Mouse (Mus musculus) heart, postnatal 10 days (tissue): Measurements from ENCODE around the gene Foxp1. TPM values are rescaled to one million over a fixed set of nuclear protein-coding genes. Genes with fewer than 3 reads are reported as not detected.

Experiments used
- DNase-seq, 2 experiments: peaks; one replicate each; pipeline ENCODE4 v3.0.0; 2021
- intact Hi-C: fragments of 180-260 bp; cut with DNase I; formaldehyde crosslinking; loops from one replicate; pipeline ENCODE4 v1.15.1; 2025
- total RNA-seq, 2 experiments: library from RNA; stranded (reverse); gene quantifications; 2 replicates each; pipeline ENCODE4 v1.2.3; 2021

Foxp1 gene
- total RNA-seq, 2 experiments from 2014 or later = 52.4 to 60.6 TPM

DNA sequence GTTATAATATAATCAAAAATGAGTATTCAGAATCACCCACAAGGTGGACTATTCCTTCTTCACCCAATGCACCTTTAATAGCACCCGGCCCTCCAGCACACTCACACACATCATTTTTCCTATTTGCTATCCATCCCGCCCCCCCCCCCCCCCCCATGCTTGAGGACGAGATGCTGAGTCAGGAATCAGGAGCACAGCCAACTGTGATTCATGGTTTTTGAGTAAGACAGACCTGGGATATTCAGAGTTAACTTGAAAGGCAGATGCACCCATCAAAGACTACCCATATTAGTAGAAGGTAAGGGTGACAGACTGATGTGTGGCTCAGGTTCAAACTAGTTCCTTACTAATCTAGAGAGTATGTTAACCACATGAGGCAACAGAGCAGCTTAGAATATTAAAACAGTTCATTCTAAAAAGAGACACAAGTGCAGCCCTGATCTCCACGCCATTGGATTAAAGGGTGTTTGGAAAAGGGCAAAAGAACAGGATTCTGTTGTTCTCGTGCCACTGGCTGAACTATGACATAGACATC lies 273.0 kb downstream of the Foxp1 start:
- intact Hi-C loops = no loop called here
- no peak for DNase-seq

DNA sequence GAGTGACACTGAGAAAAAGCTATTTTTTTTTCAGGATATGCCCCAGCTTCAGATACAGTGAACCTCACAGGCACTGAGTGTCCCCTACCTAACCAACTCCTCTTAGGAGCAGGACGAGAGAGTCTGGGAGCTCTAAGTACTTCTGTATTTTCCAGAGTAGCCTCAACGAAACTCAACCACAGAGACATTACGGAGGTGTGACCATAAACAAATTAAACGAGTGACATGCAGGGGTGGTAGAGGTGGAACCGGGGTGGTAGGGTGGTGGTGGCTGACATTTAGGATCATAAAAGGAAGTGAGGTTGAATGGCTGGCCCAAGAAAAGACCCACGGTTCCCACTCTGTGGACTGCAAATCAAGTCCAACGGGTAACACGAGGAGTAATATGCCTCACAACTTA lies 274.1 kb downstream of the Foxp1 start:
- intact Hi-C loops = no loop called here
- DNase-seq = no peak

DNA sequence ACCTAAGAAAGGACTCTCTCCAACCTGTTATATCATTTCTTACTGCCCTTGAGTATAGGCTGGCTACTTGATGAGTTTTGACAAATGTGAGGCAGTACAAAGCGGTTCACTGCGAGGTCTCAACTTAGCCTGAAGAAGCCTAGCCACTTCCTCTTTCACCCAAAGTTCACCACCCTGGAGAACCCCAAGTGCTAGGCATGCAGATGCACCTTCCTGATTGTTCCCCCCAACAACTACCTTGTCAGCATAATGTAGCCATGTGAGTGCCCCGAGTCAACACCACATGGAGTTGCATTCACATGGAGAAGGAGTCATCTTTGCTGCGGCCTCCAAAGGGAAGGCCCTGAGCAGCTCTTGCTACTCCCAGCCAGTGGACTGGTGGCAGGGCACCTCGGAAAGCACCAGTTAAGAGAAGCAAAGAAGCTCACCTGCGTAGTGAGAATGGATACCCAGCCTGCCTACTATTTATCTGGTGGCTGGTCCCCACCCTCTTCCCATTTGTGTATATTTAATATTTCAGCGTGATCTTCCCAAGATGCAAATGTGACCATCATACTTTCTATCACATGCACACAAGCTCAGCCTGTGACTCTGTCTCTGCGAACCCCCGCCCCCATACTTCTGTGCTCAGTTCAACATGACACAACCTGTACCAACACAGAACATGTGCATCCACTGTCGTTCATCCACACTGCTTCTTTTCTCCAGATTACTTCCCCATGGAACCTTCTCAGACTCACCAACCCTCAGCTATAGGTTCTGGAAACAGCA lies 280.7 kb downstream of the Foxp1 start:
- intact Hi-C loops = no loop called here
- DNase-seq = no peak

DNA sequence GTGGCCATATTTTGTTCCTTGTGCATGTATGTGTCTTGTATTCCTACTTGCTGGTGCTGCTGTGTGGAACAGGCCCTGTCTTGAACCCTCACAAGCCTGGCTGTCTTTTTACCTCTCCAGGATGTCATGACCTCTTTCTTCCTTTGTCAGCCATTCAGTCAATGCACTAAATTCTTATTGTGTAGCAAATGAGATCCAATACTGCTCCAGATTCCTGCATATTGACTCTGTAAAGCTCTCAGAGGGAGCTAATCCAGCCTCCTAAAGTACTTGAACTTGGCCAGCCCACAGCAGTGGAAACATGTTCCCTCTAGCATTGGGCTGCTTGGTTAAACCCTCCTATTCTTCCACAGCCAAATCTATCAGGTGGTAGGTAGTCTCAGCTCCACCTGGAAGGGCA lies 281.8 kb downstream of the Foxp1 start:
- intact Hi-C loops = no loop called here
- DNase-seq = no peak

DNA sequence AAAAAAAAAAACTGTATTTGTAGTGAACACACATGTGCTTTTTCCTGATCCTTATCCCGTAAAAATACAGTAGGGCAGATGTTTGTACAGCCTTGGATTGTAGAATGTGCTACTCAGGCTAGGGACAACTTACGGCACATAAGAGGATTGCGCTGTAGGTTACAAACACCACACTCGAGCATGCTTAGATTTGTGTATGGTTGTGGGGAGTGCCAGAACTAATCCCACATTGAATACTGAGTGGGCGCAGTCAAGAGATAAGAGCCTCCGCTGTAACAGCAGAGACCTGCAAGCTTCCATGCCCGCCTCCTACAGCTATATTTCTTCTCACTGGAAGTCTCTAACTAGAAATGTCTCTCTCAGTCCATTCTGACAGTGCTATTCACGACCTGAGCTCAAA lies 286.9 kb downstream of the Foxp1 start:
- no peak for DNase-seq

DNA sequence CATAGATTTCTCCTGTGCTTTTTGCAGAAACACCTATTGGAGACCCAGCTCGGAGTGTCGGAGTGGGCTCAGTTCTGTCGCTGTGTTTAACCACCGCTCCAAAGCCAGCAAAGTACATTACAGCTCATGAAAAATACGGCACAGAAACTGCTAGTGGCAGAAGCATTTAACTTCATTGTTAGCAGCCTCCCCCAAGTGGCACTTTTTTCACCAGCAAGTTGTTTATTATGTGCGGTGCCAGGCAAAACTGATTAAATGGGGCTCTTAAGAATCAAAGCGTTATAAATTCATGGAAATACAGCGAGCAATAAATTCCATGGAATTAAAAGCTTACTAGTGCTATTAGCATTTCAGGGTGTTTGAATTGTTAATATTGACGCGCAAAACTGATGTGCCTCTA lies 289.1 kb downstream of the Foxp1 start:
- no peak for DNase-seq

More for the DNA sequence above, 286.9 kb downstream of the Foxp1 start:
- intact Hi-C loops = no loop called here

DNA sequence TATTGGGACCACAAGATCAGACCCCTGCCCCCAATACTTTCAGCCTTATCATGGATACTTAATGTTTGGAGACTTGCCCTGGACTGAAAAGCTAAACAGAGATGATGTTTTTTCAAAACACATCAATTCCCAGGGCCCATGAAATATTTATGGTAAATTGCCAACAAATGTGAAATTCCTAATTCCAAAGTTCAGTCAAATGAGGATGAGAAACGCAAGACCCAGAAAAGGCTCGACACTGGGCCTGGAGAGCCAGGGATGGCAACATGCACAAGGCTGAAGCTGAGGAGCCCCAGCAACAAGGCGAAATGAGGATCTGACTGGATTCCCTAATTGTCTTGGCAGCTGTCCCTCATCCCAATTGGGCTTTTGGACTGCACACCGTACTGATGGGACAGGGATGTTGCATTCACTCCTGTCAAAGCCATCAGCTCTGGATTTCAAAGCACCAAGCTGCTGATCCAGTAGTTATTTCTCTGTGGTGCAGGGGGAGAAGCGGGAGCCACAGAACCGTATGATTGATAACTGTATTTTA lies 294.1 kb downstream of the Foxp1 start:
- DNase-seq = peak; percentile 16 to 31
- intact Hi-C loops = no loop called here

More for the DNA sequence above, 289.1 kb downstream of the Foxp1 start:
- intact Hi-C loops = no loop called here

DNA sequence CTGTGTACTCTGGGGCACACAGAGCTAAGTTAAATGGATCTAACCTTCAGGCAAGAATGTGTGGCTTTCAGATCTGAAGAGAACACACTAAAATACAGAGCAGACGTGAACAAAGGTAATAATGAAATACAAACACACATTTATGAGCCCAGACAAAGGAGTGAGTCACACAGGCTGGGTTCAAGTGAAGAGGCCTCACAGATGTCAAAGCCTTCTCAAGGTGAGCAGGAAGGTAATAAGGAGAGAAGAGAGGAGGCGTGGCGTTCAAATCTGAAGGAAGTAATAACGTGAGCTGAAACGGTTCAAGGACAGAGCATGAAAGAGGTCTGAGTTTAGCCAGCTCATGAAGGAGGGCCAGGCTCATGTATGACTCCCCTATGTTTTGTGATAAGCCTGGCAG lies 301.4 kb downstream of the Foxp1 start:
- intact Hi-C loops = no loop called here
- DNase-seq = no peak

DNA sequence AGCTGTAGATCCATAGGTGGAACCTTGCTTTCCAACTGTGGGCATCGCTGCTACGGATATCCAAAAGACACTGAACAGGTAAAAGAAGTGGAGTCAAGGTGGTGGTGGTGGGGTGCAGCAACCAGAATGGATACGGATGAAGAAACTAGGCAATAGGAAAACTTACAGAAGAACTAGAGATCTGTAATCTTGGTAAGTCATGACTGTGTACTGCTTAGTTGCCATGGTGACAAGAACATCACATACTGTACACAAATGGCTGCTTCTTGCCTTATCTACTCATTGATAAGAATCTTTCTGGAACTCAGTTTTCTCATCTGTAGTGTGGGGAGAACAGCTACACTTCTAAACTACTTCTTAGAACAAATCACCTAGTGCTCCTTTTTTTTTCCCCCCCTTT lies 302.0 kb downstream of the Foxp1 start:
- no peak for DNase-seq
- intact Hi-C loops = no loop called here

DNA sequence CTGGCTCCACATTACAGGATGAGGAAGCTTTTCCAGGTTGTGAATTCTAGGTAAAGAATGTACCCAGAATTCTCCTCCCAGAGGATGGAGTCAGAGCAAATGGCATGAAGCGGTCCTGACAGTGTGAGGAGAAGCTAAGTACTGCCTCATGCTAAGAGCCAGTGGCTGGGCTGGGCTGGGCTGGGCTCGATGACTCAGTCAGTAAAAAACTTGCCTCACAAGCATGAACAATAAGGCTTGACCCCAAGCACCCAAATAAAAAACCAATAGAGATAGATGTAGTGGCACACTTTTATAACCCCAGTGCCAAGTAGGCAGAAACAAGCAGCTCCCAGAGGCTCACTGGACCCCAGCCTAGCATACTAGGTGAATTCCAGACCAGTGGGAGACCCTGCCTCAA lies 304.7 kb downstream of the Foxp1 start:
- intact Hi-C loops = no loop called here
- no peak for DNase-seq

DNA sequence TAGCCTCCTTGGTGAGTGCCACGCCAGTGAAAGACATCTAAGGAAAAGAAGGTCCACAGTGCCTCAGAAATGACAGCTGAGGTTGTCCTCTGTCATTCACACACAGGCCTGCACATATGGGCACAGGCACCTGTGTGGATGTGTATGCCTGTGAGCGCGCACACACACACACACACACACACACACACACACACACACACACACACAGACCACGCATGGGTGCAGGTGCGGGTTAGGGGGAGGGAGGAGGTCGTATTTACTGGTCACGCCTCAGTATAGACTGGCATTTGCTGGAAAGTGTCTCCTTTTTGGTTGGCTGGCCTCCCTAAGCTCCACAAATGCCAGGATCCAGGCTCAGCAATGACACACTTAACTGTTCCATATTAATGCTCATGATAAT lies 305.4 kb downstream of the Foxp1 start:
- no peak for DNase-seq
- intact Hi-C loops = no loop called here

DNA sequence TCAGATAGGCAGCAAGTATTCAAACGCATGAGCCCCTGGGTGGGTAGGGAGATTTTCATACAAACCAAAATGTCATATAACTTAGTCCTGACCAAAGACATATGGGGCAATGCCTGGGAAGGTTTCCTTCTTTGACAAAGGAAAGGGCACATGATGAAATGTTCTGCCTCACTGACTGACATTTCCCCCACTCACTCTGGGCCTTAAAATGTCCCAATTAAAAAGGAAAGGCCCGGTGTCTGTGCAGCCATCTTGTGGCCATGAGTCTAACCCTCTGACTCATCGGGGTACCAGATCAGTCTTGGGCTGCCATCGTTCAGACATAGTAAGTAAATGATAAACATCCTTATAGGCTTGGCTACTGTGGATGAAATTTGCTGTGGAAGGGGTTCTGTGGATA lies 310.1 kb downstream of the Foxp1 start:
- intact Hi-C loops = no loop called here
- DNase-seq = no peak

DNA sequence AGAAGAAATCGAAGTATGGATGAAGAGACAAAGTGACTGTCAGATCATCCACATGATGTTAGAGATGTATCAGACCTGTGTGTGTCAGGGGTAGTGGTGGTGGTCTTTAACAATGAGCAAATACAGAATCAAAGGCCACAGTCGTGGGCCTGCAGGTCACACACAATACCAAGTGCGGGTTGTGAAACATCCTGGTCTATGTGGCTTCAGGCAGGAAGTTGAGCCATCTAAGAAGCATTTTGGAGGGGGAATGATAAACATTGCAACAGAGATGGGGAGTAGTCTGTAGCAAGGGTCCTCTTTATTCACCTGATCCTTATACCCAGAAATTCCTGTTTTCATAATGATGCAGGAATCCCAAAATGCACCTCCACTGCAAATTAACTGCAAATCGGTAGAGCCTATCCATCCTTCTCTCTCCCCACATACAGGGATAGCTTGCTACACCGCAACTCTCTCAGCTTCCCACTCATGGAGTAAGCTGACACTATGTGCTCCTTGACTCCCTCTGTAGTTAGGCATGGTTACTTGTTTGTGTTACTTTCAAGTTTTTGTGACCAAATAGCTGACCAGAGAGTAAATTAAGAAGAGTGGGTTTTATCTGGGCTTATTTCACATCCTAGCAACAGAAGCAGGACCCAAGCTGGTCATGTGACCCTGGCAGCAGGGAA lies 310.7 kb downstream of the Foxp1 start:
- intact Hi-C loops = no loop called here

DNA sequence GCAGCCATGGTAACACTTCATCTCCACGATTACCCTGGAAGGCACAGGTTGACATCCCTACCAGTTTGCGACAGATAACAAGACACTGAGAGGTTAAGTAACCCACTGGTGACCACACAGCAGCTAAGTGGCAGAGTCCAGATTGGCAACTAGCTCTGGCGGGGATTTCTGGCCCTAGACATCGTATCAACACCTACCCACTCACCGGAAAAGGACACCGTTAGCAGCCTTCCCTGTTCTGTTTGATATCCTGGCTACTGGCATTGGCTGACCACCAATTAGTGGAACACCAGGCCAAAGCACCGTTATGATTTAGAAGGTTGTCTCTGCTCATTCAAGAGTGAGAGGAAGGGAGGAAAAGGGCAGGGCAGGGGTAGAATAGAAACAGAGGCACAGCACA lies 312.4 kb downstream of the Foxp1 start:
- intact Hi-C loops = no loop called here
- DNase-seq = no peak

More for the DNA sequence above, 310.7 kb downstream of the Foxp1 start:
- no peak for DNase-seq

DNA sequence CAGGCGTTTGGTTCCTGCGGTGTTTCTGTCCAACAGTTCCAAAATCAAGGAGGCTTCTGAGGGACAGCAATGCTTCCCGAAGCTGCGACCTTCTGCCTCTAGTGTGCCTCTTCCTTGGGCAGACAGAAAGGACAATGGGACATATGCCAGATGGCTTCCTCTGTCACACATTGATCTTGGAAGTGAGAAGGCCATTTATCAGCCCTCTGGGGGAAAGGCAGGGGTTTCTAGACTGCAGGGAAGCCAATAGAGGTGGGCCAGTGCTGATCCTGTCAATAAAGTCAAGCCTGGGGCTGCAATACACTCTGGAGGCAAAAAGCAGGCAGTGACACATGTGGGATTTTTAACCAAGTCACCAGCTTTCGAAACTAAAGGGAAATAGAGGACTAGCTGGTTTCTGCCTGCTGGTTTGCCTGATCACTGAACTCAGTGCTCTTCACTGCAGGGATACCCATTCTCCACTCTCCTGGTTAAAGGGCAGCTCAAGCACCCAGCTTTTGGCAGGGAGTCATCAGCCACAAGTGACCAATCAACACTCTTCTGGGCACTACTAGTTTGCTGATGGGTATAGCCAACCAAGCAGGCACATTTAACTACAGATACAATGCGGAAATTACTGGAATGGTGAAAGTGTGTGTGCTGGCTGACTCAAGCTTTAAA lies 315.2 kb downstream of the Foxp1 start:
- intact Hi-C loops = no loop called here
- no peak for DNase-seq

DNA sequence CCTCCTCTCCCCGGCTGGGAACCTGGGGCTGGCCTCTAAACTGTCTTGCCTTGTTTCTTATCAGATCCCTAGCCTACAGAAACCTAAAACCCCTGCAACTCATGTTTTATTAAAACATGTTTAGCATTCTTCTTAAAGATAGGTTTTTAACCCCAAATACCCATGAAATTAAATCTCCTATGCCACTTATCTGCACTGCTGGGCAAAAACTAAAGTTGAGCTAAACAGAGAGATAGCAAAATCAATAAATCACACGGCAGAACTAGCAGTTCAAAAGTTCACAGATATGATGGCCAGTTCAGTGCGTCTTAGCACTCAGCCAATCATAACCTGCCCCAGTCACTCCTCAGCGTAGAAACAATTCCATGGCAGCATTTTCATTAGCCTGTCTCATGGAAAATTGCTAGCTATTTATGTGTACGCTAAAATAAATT lies 316.1 kb downstream of the Foxp1 start:
- intact Hi-C loops = no loop called here
- DNase-seq = no peak

DNA sequence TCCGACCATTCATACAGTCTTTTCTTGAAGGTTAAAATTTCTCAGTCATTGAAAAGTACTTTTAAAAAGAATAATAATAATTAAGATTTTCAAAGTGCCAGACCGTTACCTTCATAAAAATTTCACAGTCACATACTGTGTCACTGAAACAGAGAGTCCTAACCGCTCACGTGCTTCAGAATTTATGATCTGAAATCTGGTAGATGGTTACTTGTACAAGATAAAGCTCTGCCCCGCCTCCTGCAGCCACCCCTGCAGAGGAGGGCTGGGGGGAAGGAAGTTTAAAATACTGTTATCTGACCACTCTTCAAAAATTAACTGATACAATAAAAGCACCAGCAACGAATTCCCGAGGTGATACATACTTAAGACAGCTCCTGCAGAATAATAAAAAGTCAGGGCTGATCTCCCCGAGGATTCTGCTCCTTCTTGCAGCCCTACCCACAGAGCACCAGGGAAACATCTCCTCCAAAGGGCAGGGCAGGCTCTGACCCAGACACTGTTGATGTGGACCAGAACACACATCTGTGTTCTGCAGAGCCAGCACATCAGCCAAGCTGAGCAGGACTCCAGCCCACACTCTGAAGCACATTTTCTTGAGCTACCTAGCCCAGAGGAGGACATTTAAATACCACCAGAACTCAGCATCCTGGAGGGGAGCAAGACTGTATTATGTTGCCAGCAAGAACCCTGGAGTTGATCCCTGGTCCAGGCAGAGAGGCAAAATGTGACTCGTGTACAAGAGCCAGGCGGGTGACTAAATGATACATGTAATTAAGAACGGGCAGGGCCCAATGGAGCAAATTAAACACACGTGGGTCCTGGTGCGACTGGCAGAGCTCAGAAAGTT lies 316.7 kb downstream of the Foxp1 start:
- intact Hi-C loops = no loop called here
- no peak for DNase-seq

DNA sequence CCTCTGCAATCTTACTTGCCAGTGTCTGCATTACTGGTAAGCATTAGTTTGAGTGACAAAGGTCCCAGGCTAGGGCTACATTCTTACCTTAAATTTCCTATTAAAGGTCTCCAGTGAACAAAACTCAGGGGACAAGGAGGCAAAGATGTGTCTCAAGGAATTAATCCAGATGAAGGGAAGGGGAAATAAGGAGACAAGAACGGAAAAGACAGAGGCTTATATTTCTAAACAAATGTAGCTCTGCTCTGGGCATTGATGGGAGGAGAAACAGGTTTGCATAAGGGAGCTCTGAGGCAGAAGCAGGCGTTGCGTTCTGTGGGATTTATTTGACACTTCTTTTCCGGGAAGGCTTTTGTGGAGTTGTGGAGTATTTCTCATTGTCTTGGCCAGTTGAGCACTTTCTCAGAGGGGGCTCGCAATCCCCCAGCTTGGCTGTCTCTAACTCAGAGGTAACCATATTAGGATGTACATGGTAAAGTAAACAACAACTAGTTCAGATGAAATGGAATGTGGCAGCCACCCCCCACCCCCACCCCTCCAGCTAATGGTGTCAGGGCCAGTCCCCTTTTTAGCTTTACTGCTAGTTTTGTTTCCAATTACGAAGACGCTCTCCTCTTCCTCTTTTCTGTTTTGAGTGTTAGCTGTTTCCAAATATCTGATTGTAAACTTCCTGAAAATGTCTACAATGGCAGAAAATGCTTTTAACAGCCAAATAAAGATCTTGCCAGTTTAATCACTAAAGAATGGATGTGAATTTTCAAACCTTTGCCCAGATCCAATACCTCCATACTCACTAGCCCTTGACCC lies 317.5 kb downstream of the Foxp1 start:
- intact Hi-C loops = loop anchor here (5.0 kb wide), 3 partner anchors 38 to 317 kb away; partner anchors contain the start of gene Foxp1
- DNase-seq = no peak

DNA sequence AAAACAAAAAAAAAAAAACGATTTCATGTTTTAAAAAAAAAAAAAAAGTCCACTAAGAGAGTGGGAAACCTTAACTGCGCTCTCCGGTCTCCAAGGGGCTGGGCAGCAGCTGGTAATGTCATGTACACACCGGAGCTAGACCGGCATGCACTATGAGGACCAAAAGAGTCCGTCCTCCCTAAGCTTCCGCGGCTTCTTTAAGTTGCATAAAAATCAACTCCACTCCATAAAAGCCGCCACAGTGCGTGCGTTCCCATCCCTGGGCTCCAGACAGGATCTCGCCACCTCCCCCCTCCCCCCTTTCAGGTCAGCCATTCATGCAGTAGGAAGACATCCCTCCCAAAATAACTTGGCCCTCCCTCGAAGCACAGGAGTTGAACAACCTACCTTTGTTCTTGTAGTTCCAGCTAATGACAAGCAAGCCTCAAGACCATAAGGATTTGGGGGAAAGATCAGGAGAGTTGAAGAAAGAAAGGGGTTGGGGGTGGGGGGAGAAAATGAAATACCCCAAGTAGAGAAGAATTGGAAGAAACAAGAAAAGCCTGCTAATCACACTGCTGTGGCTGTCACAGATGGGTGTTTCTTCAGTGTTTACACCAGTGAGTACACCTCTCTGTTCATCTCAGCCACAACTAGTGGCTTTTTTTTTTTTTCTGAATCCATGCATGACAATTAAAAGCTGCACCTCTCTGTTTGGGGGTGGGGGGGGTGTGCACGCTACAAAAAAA lies 318.3 kb downstream of the Foxp1 start:
- intact Hi-C loops = loop anchor here (5.0 kb wide), 3 partner anchors 37 to 318 kb away; partner anchors contain the start of gene Foxp1
- peak; percentile 47 to 52 for DNase-seq
